Mouse (Mus musculus) thymus, postnatal 36 days (tissue): Measurements from ENCODE around the gene Defa36.
"Not testable (repeated sequence)": the region's sequence is repeated elsewhere in the genome, so short reads cannot be mapped to it uniquely, and the experiment has no call there.

ENCODE experiments used
- DNase-seq, 2 experiments: peaks; one replicate each; pipeline ENCODE4 v3.0.0; 2022; ENCODE audit warnings: mixed read lengths in 2 of 2

Defa36 gene

DNA sequence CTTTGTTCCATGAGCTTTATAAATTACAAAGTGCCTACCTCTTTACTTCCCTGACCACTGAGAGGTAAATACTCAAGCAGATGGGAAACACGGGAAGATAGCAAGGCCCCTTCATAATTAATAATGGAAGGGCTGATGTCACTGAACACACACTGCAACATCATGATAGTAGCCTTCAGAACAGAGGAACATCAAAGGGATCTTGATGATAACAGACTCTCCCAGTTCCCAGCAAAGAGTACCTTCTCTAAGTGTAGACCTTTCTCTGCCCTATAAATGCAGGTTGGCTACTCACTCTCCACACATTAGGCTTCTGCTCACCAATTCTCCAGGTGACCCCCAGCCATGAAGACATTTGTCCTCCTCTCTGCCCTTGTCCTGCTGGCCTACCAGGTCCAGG lies at the start of gene Defa36:
Defa36 (plus strand) TSS at position 301 of the 400 bp plus-strand sequence.
- not testable (repeated sequence) for DNase-seq

DNA sequence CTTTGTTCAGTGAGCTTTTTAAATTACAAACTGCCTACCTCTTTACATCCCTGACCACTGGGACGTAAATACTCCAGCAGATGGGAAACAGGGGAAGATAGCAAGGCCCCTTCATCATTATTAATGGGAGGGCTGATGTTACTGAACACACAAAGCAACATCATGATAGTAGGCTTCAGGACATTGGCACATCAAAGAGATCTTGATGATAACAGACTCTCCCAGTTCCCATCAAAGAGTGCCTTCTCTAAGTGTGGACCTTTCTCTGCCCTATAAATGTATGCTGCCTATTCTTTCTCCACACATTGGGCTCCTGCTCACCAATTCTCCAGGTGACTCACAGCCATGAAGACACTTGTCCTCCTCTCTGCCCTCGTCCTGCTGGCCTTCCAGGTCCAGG lies 49.0 kb upstream of the Defa36 start, which contains the start of gene Defa2:
Defa2 (plus strand) TSS at position 301 of the 400 bp plus-strand sequence.
- not testable (repeated sequence) for DNase-seq

DNA sequence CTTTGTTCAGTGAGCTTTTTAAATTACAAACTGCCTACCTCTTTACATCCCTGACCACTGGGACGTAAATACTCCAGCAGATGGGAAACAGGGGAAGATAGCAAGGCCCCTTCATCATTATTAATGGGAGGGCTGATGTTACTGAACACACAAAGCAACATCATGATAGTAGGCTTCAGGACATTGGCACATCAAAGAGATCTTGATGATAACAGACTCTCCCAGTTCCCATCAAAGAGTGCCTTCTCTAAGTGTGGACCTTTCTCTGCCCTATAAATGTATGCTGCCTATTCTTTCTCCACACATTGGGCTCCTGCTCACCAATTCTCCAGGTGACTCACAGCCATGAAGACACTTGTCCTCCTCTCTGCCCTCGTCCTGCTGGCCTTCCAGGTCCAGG lies 35.7 kb upstream of the Defa36 start, which contains the start of gene Defa33:
Defa33 (plus strand) TSS at position 301 of the 400 bp plus-strand sequence.
- DNase-seq, result not testable (repeated sequence)

DNA sequence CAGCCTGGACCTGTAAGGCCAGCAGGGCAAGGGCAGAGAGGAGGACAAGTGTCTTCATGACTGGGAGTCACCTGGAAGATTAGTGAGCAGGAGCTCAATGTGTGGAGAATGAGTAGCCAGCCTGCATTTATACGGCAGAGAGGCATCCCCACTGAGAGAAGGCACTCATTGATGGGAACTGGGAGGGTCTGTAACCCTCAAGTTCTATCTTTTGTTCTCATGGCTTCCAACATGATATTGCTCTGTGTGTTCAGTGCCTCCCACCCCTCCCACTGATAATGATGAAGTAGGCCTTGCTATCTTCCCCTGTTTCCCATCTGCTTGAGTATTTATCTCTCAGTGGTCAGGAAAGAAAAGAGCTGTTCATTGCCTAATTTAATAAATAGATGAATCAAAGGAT lies 29.2 kb downstream of the Defa36 start, which contains the start of gene Gm7849:
Gm7849 (minus strand) TSS at position 101 of the 400 bp plus-strand sequence.
- DNase-seq, result not testable (repeated sequence)
